Mouse (Mus musculus) thymus, adult 2 months (tissue): Measurements from ENCODE around the gene Ric8a. TPM values are rescaled to one million over a fixed set of nuclear protein-coding genes. Genes with fewer than 3 reads are reported as not detected.

Experiments
- DNase-seq: peaks from one replicate; pipeline ENCODE4 v3.0.0; 2021
- H3K27ac ChIP-seq: fragments of 200-500 bp; 2 replicates; pipeline ENCODE4 v1.5.1; 2012; ENCODE audit warnings: low read length, control low read depth; ENCODE audit not compliant: control insufficient read depth, insufficient read depth
- H3K27me3 ChIP-seq: fragments of 200-500 bp; 2 replicates; pipeline ENCODE4 v1.6.1; 2012; ENCODE audit warnings: mild to moderate bottlenecking, low read length, moderate library complexity, mixed read lengths; ENCODE audit not compliant: control insufficient read depth, insufficient read depth
- H3K36me3 ChIP-seq: fragments of 200-500 bp; 2 replicates; pipeline ENCODE4 v1.6.1; 2012; ENCODE audit warnings: mild to moderate bottlenecking, low read length, moderate library complexity; ENCODE audit not compliant: control insufficient read depth, insufficient read depth
- H3K4me1 ChIP-seq: fragments of 200-500 bp; replicated peaks from 2 replicates; pipeline ENCODE4 v1.6.1; 2012; ENCODE audit warnings: low read length; ENCODE audit not compliant: control insufficient read depth, insufficient read depth
- H3K4me3 ChIP-seq: fragments of 200-500 bp; 2 replicates; pipeline ENCODE4 v1.5.1; 2012; ENCODE audit warnings: mild to moderate bottlenecking, low read length, control low read depth, moderate library complexity; ENCODE audit not compliant: control insufficient read depth, insufficient read depth
- CTCF ChIP-seq: fragments of 200-500 bp; IDR thresholded peaks from 2 replicates; pipeline ENCODE4 v1.5.1; 2012; ENCODE audit warnings: mild to moderate bottlenecking, control low read depth, low read length, moderate library complexity, borderline replicate concordance; ENCODE audit not compliant: control insufficient read depth, poor library complexity, insufficient read depth; ENCODE audit errors: extremely low read depth
- POLR2A ChIP-seq: fragments of 200-500 bp; IDR thresholded peaks from 2 replicates; pipeline ENCODE4 v1.6.1; 2012; ENCODE audit warnings: mild to moderate bottlenecking, low read length, control low read depth, moderate library complexity; ENCODE audit not compliant: control insufficient read depth, poor library complexity, insufficient read depth; ENCODE audit errors: extremely low read depth
- WGBS: fragments of 180-500 bp; shearing (Covaris S2); methylation state at CpG from one replicate; pipeline ENCODE4 v1.1.7; 2018; 5-methylcytosine and 5-hydroxymethylcytosine counted together
- polyA plus RNA-seq: library from polyadenylated mRNA; depleted of rRNA; stranded (reverse); fragments of >200 nt; gene quantifications from 2 replicates; pipeline ENCODE4 v1.2.3, GENCODE M21; 2012; rRNA removed

Ric8a gene
- polyA plus RNA-seq = 175 and 181 TPM in 2 replicates

- TF ChIP-seq POLR2A = peak; percentile 66
- 0 out of 2 replicates have a peak, but pooled peaks have one; percentile 36 for TF ChIP-seq CTCF
- under 1% methylated on average over 50 of the region's 50 CpGs for WGBS
These were observed at the start of gene Ric8a for GRCm38 (mm10) chr7:140856785-140857549. TSS of gene Ric8a (plus strand) at chr7:140856957.

GRCm38 (mm10) chr7:140810496-140810895 lies 46.3 kb upstream of the Ric8a start:
- TF ChIP-seq CTCF (no peak), POLR2A (no peak)

More at GRCm38 (mm10) chr7:140856785-140857549, at the start of gene Ric8a:
- H3K27me3 ChIP-seq = no peaks in the 10 kb centered on the region
- peak; percentile 85 for DNase-seq
- peaks cover 23% of the 10 kb centered on the region for H3K36me3 ChIP-seq
- H3K4me3 ChIP-seq = peak within 1 kb of the TSS; percentile 98
- H3K4me1 ChIP-seq = peaks cover 27% of the 10 kb centered on the region
- H3K27ac ChIP-seq = peak within 1 kb of the TSS; percentile 77

GRCm38 (mm10) chr7:140811714-140812113 lies 45.0 kb upstream of the Ric8a start:
- H3K36me3 ChIP-seq = no peaks in the 10 kb centered on the region
- no peak overlapping the region for H3K4me3 ChIP-seq
- no peaks in the 10 kb centered on the region for H3K4me1 ChIP-seq
- DNase-seq = no peak
- WGBS = 95% methylated on average over 13 of the region's 13 CpGs
- H3K27ac ChIP-seq = no peak overlapping the region
- TF ChIP-seq POLR2A = no peak
- TF ChIP-seq CTCF = no peak
- no peaks in the 10 kb centered on the region for H3K27me3 ChIP-seq

More at GRCm38 (mm10) chr7:140810496-140810895, 46.3 kb upstream of the Ric8a start:
- no peak overlapping the region for H3K27ac ChIP-seq
- DNase-seq = no peak
- no peaks in the 10 kb centered on the region for H3K4me1 ChIP-seq
- no peaks in the 10 kb centered on the region for H3K36me3 ChIP-seq
- H3K4me3 ChIP-seq = no peak overlapping the region
- H3K27me3 ChIP-seq = no peaks in the 10 kb centered on the region
- WGBS = 92% methylated on average over 6 of the region's 6 CpGs

- Histone ChIP-seq H3K4me3 (no peak overlapping the region), H3K27me3 (no peaks in the 10 kb centered on the region), H3K4me1 (no peaks in the 10 kb centered on the region), H3K27ac (no peak overlapping the region), H3K36me3 (no peaks in the 10 kb centered on the region)
- WGBS = 86% methylated on average over 12 of the region's 12 CpGs
- DNase-seq = no peak
- no peak for TF ChIP-seq CTCF
- TF ChIP-seq POLR2A = no peak
These were observed 43.9 kb upstream of the Ric8a start for GRCm38 (mm10) chr7:140812850-140813249.

- no peak for TF ChIP-seq POLR2A
- no peak for TF ChIP-seq CTCF
- whole genome bisulfite sequencing = 88% methylated on average over 4 of the region's 4 CpGs
- DNase-seq = no peak
- Histone ChIP-seq H3K27ac (no peak overlapping the region), H3K27me3 (no peaks in the 10 kb centered on the region; the same call in 1 of the 2 replicates), H3K4me1 (no peaks in the 10 kb centered on the region; the same call in 1 of the 2 replicates), H3K36me3 (no peaks in the 10 kb centered on the region), H3K4me3 (no peak overlapping the region)
These were observed 36.6 kb upstream of the Ric8a start for GRCm38 (mm10) chr7:140820173-140820572.

GRCm38 (mm10) chr7:140821305-140821652 lies 35.5 kb upstream of the Ric8a start:
- 82% methylated on average over 5 of the region's 5 CpGs for WGBS
- no peak for DNase-seq
- no peaks in the 10 kb centered on the region; the same call in 1 of the 2 replicates for H3K27me3 ChIP-seq
- H3K27ac ChIP-seq = no peak overlapping the region
- H3K36me3 ChIP-seq = no peaks in the 10 kb centered on the region
- TF ChIP-seq CTCF = no peak
- no peak for TF ChIP-seq POLR2A
- no peaks in the 10 kb centered on the region; the same call in 1 of the 2 replicates for H3K4me1 ChIP-seq
- no peak overlapping the region for H3K4me3 ChIP-seq
